12 mouse cellular contexts compared by ENCODE assay signal in genomic region chr1:158408124-158408523, GRCm38 (mm10). TPM values are rescaled to one million over a fixed set of nuclear protein-coding genes. Genes with fewer than 3 reads are reported as not detected.
DNase-seq lines count a peak whose midpoint lies in the region; ATAC-seq and TF ChIP-seq lines count a peak whose summit lies in the region.
"Had no signal": no experiment of that assay in that cellular context is flagged by ENCODE, and none has a peak within 500 bp of the region (broad histone marks: within the 10 kb centered on the region; RNA-seq: fewer than 3 reads in every experiment).

No protein-coding gene starts in this region.

- peak; percentile 57 for DNase-seq in layer of hippocampus, adult 9-11 months
- DNase-seq in layer of hippocampus, adult 11-12 months (ENCODE audit: low spot score), result no peak
- peak; percentile 40 for DNase-seq in brain, embryonic 18.5 days (ENCODE audit: low read depth, low spot score)
- DNase-seq in forebrain, postnatal 0 days, result peak; percentile 67
- peak; percentile 89 for DNase-seq in midbrain, postnatal 0 days (ENCODE audit: low spot score)
- no peak for DNase-seq in urinary bladder, postnatal 25 days (ENCODE audit: low spot score)
- no peak for DNase-seq in urinary bladder, postnatal 10 days (ENCODE audit: low spot score)
- DNase-seq: adrenal gland, postnatal 10 days; cerebellum, adult 9-11 months; gastrocnemius, adult 2 months; kidney, postnatal 14 days had no signal

- no peaks in the 10 kb centered on the region; the same call in 1 of the 2 replicates for H3K36me3 ChIP-seq in forebrain, postnatal 0 days (ENCODE audit: insufficient read depth)
- H3K36me3 ChIP-seq in midbrain, postnatal 0 days (ENCODE audit: insufficient read depth, low read length), result 0 out of 2 replicates have a peak, but pooled peaks cover under 1% of the 10 kb centered on the region

- no peaks in the 10 kb centered on the region for H3K27me3 ChIP-seq in forebrain, postnatal 0 days (ENCODE audit: insufficient read depth, low read length)
- H3K27me3 ChIP-seq in midbrain, postnatal 0 days (ENCODE audit: insufficient read depth, low read length), result no peaks in the 10 kb centered on the region

- ATAC-seq in forebrain, postnatal 0 days, result peak; percentile 72
- 0 out of 2 replicates have a peak, but pooled peaks have one; percentile 48 for ATAC-seq in midbrain, postnatal 0 days (ENCODE audit: low FRiP score)

- WGBS in forebrain, postnatal 0 days, result 45% methylated on average over 2 of the region's 2 CpGs
- WGBS in midbrain, postnatal 0 days, result 51% methylated on average over 2 of the region's 2 CpGs

- H3K9me3 ChIP-seq in forebrain, postnatal 0 days (ENCODE audit: low read length), result no peaks in the 10 kb centered on the region
- H3K9me3 ChIP-seq in midbrain, postnatal 0 days (ENCODE audit: low read length), result no peaks in the 10 kb centered on the region

- H3K27ac ChIP-seq in forebrain, postnatal 0 days (ENCODE audit: low read depth, low read length), result no peak overlapping the region
- H3K27ac ChIP-seq in midbrain, postnatal 0 days (ENCODE audit: low read depth, low read length), result no peak overlapping the region
- H3K27ac ChIP-seq: gastrocnemius, adult 2 months had no signal

- no peak for TF ChIP-seq CTCF in forebrain, postnatal 0 days (IDR thresholded peaks at IDR 0.05; ENCODE audit: low read depth)
- TF ChIP-seq CTCF in midbrain, postnatal 0 days (IDR thresholded peaks at IDR 0.05), result no peak

- no peak overlapping the region for H3K4me3 ChIP-seq in forebrain, postnatal 0 days (ENCODE audit: low read depth, low read length)
- no peak overlapping the region for H3K4me3 ChIP-seq in midbrain, postnatal 0 days (ENCODE audit: low read depth, low read length)
- H3K4me3 ChIP-seq: gastrocnemius, adult 2 months had no signal

- H3K4me2 ChIP-seq in forebrain, postnatal 0 days (ENCODE audit: low read depth), result no peak overlapping the region
- H3K4me2 ChIP-seq in midbrain, postnatal 0 days (ENCODE audit: low read depth, low read length, poor library complexity, severe bottlenecking), result no peak overlapping the region

- H3K9ac ChIP-seq in forebrain, postnatal 0 days, result no peak overlapping the region
- H3K9ac ChIP-seq in midbrain, postnatal 0 days (replicated peaks; ENCODE audit: low read length, poor library complexity, severe bottlenecking), result no peak overlapping the region

- H3K4me1 ChIP-seq in forebrain, postnatal 0 days (ENCODE audit: insufficient read depth), result peaks cover 30% of the 10 kb centered on the region; the same call in 1 of the 2 replicates
- H3K4me1 ChIP-seq in midbrain, postnatal 0 days (ENCODE audit: insufficient read depth, low read length), result peaks cover 13% of the 10 kb centered on the region

RNA-seq across cellular contexts. Expression of gene Astn1, which starts 46.1 kb away (rescaled TPM):
- total RNA-seq in forebrain, postnatal 0 days (2014; rRNA removed), result 83.6 and 122 TPM in 2 replicates
- polyA plus RNA-seq in forebrain, postnatal 0 days (2015; fragmentation: Nextera tagmentation; extraction: Ambion mirVana), result 20.9 and 29.4 TPM in 2 replicates
- 157 and 180 TPM in 2 replicates for total RNA-seq in midbrain, postnatal 0 days (2014; rRNA removed)
- polyA plus RNA-seq in midbrain, postnatal 0 days (2015; fragmentation: Nextera tagmentation; extraction: Ambion mirVana), result 36.5 and 36.7 TPM in 2 replicates

RNA-seq across cellular contexts. Expression of gene Brinp2, which starts 52.0 kb away (rescaled TPM):
- 46.8 and 54.1 TPM in 2 replicates for total RNA-seq in forebrain, postnatal 0 days (2014; rRNA removed)
- 34.1 and 40.6 TPM in 2 replicates for polyA plus RNA-seq in forebrain, postnatal 0 days (2015; fragmentation: Nextera tagmentation; extraction: Ambion mirVana)
- total RNA-seq in midbrain, postnatal 0 days (2014; rRNA removed), result 55.8 and 67.0 TPM in 2 replicates
- 41.0 and 44.0 TPM in 2 replicates for polyA plus RNA-seq in midbrain, postnatal 0 days (2015; fragmentation: Nextera tagmentation; extraction: Ambion mirVana)
- total RNA-seq: liver, adult 2 months had no signal
- polyA plus RNA-seq: liver, adult 2 months had no signal

Comparison
In these comparisons a context has a peak if more than half of its experiments do, and no peak if none do; other contexts are left out.
1. DNase-seq: peak in layer of hippocampus, adult 9-11 months (single experiment), brain, embryonic 18.5 days (single experiment), forebrain, postnatal 0 days (single experiment) and midbrain, postnatal 0 days (single experiment); none in layer of hippocampus, adult 11-12 months (single experiment), urinary bladder, postnatal 25 days (single experiment) and urinary bladder, postnatal 10 days (single experiment).